Mouse (Mus musculus): ENCODE results near the gene Bcl2l13.
"Not testable (repeated sequence)": the region's sequence is repeated elsewhere in the genome, so short reads cannot be mapped to it uniquely, and the experiment has no call there.

Bcl2l13 gene

DNA sequence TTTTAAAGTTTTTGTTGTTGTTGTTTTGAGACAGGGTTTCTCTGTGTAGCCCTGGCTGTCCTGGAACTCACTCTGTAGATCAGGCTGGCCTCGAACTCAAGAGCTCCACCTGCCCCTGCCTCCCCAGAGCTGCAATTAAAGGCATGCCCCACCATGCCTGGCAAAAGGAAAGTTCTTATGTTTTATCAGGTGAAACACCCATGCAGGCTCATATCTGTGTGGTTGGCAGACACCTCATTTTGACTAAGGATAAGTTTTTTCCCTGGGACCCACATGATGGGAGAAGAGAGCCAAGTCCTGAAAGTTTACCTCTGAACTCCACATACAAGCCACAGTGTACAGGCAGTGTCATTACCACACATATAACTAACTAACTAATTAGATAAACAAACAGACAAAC lies 6.0 kb upstream of the Bcl2l13 start:
- no peak for DNase-seq (ENCODE audit: extremely low read depth, low read depth, low spot score)

- DNase-seq (ENCODE audit: extremely low read depth, low read depth, low spot score): no peak
Measured at GRCm38 (mm10) chr6:120830866-120831608, 5.0 kb upstream of the Bcl2l13 start.

GRCm38 (mm10) chr6:120832097-120832496 lies 3.9 kb upstream of the Bcl2l13 start:
- DNase-seq (ENCODE audit: extremely low read depth, low read depth, low spot score): no peak

DNA sequence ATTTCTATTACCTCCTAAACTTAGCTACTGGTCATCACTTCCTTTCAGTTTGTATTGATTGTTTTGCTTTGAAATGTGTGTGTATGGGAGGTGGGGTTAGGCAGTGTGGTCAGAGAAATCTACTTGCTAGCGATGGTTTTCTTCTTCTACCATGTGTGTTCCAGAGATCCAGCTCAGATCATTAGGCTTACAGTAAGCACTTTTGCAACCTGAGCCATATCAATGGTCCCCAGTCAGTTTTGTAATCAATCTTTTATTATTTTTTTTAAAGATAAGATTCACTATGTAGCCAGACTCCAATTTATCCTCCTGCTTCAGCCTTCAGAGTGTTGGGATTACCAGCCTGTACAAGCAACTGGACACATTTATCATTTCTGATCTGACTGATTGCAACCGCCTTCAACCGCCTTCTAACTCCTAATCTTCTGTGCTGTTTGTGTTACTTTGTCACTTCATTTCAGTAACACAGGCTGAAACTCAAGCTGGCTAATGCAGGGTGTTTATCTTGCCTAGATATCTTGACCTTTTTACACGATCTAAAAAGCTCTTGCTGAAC lies 1.2 kb upstream of the Bcl2l13 start:
- DNase-seq (ENCODE audit: extremely low read depth, low read depth, low spot score): no peak

DNA sequence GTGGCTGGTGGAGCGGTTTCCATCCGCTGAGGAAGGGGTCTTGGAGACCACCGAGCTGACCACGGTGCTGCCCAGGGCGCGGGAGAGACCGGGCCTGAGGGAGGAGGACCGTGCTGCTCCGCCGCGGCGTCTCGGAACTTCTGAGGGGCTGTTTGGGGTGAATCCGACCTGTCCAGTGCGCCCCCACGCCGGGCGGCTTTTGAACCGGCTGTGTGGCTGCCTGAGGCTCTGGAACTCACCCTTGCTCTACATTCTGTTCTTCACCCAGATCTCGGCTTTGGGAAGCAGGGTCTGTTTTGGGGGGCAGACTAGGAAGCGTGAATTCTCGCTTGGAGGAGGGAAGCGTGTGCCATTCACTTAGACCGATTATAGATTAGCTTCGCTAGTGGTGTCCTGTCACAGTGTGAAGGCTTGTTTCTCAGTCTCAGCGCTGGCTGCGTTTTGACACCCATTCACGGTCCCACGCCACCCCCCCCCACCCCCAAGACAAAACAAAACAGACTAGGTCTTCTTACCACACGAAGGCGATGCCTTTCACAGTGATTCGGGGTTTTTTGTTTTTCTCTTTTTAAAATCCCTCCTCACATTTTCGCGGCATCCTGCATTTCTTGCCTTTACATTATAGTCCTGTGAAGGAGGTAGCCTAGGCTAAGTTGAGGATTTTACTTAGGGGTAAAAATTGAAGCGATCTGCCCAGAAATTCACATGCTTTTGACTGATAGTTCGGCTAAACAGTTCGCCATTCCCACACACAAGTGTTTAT lies 558 bp downstream of the Bcl2l13 start:
- DNase-seq (ENCODE audit: extremely low read depth, low read depth, low spot score): no peak

DNA sequence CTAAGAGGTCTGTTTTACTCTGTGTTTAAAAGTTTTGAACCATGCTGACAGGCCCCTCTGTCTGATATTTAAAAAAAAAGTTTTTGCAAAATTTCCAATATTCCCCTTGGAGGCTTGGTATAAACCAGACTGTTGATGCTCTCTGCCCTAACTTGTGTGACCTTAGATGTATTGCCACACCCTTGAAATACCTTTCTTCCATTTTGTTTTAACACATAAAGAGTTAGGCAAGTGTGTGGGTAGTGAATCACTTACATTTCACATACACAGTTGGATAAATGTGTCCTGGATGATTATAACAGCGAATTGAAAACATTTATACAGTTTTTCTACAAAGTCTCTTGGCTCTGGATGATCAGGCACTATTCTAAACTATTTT lies 1.1 kb downstream of the Bcl2l13 start:
- no peak for DNase-seq (ENCODE audit: extremely low read depth, low read depth, low spot score)

GRCm38 (mm10) chr6:120840258-120840657 lies 4.2 kb downstream of the Bcl2l13 start:
- DNase-seq (ENCODE audit: extremely low read depth, low read depth, low spot score): peak; percentile 79

GRCm38 (mm10) chr6:120841754-120842153 lies 5.7 kb downstream of the Bcl2l13 start:
- DNase-seq (ENCODE audit: extremely low read depth, low read depth, low spot score): no peak

DNA sequence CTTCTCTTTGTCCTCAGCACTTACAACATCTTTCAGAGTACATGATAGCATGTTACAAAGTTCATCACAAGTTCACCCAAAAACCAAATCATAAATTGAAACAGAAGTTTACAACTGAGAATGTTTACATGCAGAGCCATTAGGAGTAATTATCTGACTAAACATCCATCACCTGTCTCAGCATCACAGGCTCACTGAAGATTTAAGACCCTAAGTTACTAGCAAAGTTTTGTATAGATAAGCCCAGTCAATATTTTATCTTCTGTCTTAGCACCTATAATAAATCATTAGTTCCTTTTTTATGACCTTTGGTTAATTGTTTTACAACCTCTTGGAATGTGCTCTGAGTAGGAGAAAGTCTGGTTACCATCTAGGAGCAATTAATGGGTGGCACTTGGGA lies 14.7 kb downstream of the Bcl2l13 start:
- DNase-seq (ENCODE audit: extremely low read depth, low read depth, low spot score): not testable (repeated sequence)

- DNase-seq (ENCODE audit: extremely low read depth, low read depth, low spot score): no peak
Measured at GRCm38 (mm10) chr6:120854413-120854812, 18.4 kb downstream of the Bcl2l13 start.

GRCm38 (mm10) chr6:120858217-120858711 lies 22.3 kb downstream of the Bcl2l13 start:
- no peak for DNase-seq (ENCODE audit: extremely low read depth, low read depth, low spot score)

- no peak for DNase-seq (ENCODE audit: extremely low read depth, low read depth, low spot score)
Measured at GRCm38 (mm10) chr6:120860079-120860478, 24.1 kb downstream of the Bcl2l13 start.

DNA sequence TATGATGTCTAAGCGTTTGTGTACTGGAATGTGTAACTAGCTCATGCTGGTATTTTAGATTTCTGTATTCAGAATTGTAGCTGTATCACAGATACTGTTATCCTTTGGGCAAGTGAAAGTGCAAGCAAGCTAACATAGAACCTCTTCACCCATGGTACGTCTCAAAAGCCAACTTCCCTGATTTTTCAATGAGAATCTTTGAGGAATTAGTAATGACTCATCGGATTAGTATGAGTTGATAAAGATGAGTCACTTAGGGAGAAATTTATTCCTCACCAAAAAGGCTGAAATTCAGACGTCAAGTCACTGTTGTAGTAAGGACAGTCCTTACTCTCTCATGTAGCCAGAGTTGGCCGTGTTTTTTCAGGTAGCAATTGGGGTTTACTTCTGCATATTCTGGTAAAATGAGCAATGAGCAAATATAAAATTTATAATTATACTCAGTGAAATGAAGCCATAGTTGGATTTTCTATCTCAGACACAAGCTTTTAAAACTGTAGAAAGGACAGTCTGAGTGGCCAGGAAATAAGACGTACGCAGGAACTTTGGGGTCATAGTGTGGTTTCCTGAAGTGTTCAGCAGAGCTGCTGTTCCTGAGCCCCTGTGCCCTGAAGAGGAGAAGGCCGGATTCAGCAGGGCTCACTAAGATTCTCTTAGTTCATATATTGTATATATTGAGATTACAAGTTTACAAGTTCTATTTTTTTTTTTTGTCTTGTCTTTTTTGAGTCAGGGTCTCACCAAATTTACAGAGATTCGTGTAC lies 30.2 kb downstream of the Bcl2l13 start:
- no peak for DNase-seq (ENCODE audit: extremely low read depth, low read depth, low spot score)

GRCm38 (mm10) chr6:120868824-120869223 lies 32.8 kb downstream of the Bcl2l13 start:
- DNase-seq (ENCODE audit: extremely low read depth, low read depth, low spot score): no peak

GRCm38 (mm10) chr6:120871286-120871685 lies 35.3 kb downstream of the Bcl2l13 start:
- no peak for DNase-seq (ENCODE audit: extremely low read depth, low read depth, low spot score)

DNA sequence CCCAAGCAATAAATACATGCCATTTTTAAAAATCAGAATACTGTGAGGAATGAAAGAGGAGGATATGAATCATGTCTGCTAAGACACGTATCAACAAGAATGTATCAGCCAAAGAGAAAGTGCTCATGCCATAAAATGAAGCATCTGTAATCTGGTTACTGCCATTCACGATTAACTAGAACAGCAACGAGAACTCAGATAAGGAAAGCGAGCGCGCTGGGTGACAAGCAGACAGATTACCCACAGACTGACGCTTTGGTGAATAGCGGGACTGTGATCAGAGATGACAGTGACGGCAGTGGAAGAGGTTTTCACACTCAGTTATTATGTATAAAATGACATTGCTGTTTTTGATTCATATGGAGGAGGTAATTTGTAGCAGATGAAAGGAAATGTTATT lies 37.9 kb downstream of the Bcl2l13 start:
- DNase-seq (ENCODE audit: extremely low read depth, low read depth, low spot score): no peak

- DNase-seq (ENCODE audit: extremely low read depth, low read depth, low spot score): no peak
Measured at GRCm38 (mm10) chr6:120879046-120879445, 43.0 kb downstream of the Bcl2l13 start.

DNA sequence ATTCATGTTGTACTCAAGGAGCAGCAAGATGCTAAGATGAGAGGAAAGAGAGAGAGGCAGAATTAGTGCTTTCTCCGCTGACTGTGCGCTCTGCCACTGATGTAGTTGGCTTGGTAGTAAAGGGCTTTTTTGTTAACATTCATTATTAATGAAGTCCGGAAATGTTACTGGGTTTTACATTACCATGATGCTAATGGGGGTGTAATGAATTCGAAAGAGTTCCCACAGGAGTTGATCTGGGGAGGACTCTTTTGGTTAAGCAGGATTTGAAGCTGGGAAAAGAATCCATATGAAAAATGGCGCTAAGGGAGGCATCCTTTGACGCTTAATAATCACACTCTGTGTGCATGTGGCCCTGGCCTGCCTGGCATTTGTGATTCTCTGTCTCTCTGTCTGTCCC lies 48.4 kb downstream of the Bcl2l13 start:
- DNase-seq (ENCODE audit: extremely low read depth, low read depth, low spot score): no peak

- no peak for DNase-seq (ENCODE audit: extremely low read depth, low read depth, low spot score)
Measured at GRCm38 (mm10) chr6:120886696-120887095, 50.7 kb downstream of the Bcl2l13 start.

GRCm38 (mm10) chr6:120894089-120894488 lies 58.1 kb downstream of the Bcl2l13 start:
- DNase-seq (ENCODE audit: extremely low read depth, low read depth, low spot score): no peak

DNA sequence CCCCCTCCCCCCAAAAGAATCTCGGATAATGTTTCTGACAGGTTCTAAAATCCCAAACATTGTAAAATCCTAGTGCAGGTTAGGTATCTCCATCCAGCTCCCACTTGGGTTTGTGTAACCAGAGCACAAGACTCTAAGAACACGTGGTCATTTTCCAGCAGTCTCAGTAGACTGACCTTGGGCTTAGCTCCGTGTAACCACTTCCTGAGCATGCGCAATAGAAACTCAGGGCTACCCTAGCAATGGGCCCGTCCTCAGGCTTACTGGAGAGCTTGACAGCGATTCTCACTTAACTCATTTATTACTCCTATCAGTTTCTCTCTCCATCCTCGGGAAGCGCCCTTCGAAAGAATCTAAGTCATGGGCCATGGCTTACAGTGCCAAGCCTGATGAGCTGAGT lies 58.5 kb downstream of the Bcl2l13 start:
- DNase-seq (ENCODE audit: extremely low read depth, low read depth, low spot score): no peak
